Mouse (Mus musculus): ENCODE measurements around the gene Zfp385c. TPM values are rescaled to one million over a fixed set of nuclear protein-coding genes. Genes with fewer than 3 reads are reported as not detected.

Zfp385c gene
- total and polyA plus RNA-seq, 3 experiments, result 0.12 to 0.15 TPM; not detected in 1

DNA sequence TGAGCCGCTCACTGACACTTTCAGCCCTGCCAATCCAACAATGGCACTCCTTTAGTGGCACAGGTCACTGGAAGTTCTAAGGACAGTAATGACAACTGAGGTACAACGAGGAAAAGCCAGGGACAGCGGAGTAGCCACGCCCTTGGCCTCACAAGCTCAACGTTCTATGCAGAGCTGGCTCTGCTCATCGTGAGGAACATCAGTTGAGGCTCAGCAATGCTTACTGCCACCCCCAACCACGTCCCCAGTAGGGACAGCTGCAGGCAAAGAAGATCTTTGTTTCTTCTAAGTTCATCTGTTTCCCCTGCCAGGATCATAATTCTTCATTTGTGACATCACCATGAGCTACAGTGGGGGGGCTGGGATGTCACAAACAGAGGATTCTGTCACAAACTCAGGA is 97.6 kb downstream of the Zfp385c start:
- DNase-seq (ENCODE audit: low read depth, low spot score), result no peak

GRCm38 (mm10) chr11:100592346-100593046 is 99.8 kb downstream of the Zfp385c start:
- Histone ChIP-seq H3K9ac (ENCODE audit: control insufficient read depth, low read depth, low read length, poor library complexity, severe bottlenecking) (no peak overlapping the region), H3K4me1 (ENCODE audit: control insufficient read depth in 1 of 2, insufficient read depth in 2 of 2, low read length in 2 of 2) (no peaks in the 10 kb centered on the region)
- DNase-seq (ENCODE audit: low read depth, low spot score), result no peak

More for the DNA sequence above, 97.6 kb downstream of the Zfp385c start:
- Histone ChIP-seq H3K36me3 (ENCODE audit: control insufficient read depth in 1 of 2, insufficient read depth in 2 of 2, low read length in 2 of 2) (peaks cover 0 to 64% of the 10 kb centered on the region in 2 experiments; a peak in 2 of 4 replicates), H3K4me1 (ENCODE audit: control insufficient read depth in 1 of 2, insufficient read depth in 2 of 2, low read length in 2 of 2) (no peaks in the 10 kb centered on the region), H3K79me2 (ENCODE audit: control insufficient read depth, insufficient read depth, low read length, poor library complexity) (no peaks in the 10 kb centered on the region), H3K27me3 (ENCODE audit: control insufficient read depth in 1 of 2, insufficient read depth in 2 of 2, low read length in 2 of 2) (no peaks in the 10 kb centered on the region), H3K9ac (ENCODE audit: control insufficient read depth, low read depth, low read length, poor library complexity, severe bottlenecking) (no peak overlapping the region), H3K27ac (ENCODE audit: control insufficient read depth, low read depth, low read length) (no peak overlapping the region), H3K9me3 (replicated peaks; ENCODE audit: insufficient read depth, low read length) (no peaks in the 10 kb centered on the region), H3K4me3 (ENCODE audit: control insufficient read depth in 1 of 2, insufficient read depth in 1 of 2, low read depth in 2 of 2, low read length in 2 of 2) (no peak overlapping the region)
- TF ChIP-seq CTCF (IDR thresholded peaks at IDR 0.05 in 2 of 3, conservative IDR thresholded peaks at IDR 0.05 in 1 of 3; ENCODE audit: control insufficient read depth in 1 of 3, insufficient read depth in 1 of 3, low read depth in 2 of 3, low read length in 3 of 3, poor library complexity in 1 of 3, severe bottlenecking in 1 of 3) (no peak), POLR2A (IDR thresholded peaks at IDR 0.05; ENCODE audit: control insufficient read depth in 1 of 2, insufficient read depth in 1 of 2, low read depth in 1 of 2, low read length in 2 of 2, poor library complexity in 1 of 2) (no peak), MEF2A (IDR thresholded peaks at IDR 0.05; ENCODE audit: extremely low read depth, insufficient replicate concordance, low read depth, low read length, poor library complexity, severe bottlenecking) (no peak), UBTF (IDR thresholded peaks at IDR 0.05; ENCODE audit: borderline replicate concordance, insufficient read depth, low read depth, low read length) (no peak), SMC3 (IDR thresholded peaks at IDR 0.05; ENCODE audit: low read depth, low read length) (no peak), EP300 (IDR thresholded peaks at IDR 0.05; ENCODE audit: low read depth in 1 of 2, low read length in 2 of 2) (no peak), GATA1 (IDR thresholded peaks at IDR 0.05; ENCODE audit: low read depth, low read length) (no peak), ZMIZ1 (IDR thresholded peaks at IDR 0.05; ENCODE audit: low read depth, low read length) (no peak), TAL1 (IDR thresholded peaks at IDR 0.05; ENCODE audit: low read length) (no peak), ZKSCAN1 (IDR thresholded peaks at IDR 0.05; ENCODE audit: low read depth, low read length) (no peak), CHD1 (IDR thresholded peaks at IDR 0.05; ENCODE audit: low read depth, low read length) (no peak), MAZ (IDR thresholded peaks at IDR 0.05; ENCODE audit: low read depth, low read length) (no peak), TBP (IDR thresholded peaks at IDR 0.05; ENCODE audit: low read depth, low read length) (no peak)

More at GRCm38 (mm10) chr11:100592346-100593046, 99.8 kb downstream of the Zfp385c start:
- H3K27me3 ChIP-seq (ENCODE audit: control insufficient read depth in 1 of 2, insufficient read depth in 2 of 2, low read length in 2 of 2), result no peaks in the 10 kb centered on the region
- TF ChIP-seq USF1 (IDR thresholded peaks at IDR 0.05; ENCODE audit: low read depth, low read length) (no peak), TCF12 (IDR thresholded peaks at IDR 0.05; ENCODE audit: low read depth, low read length) (no peak), ELF1 (IDR thresholded peaks at IDR 0.05; ENCODE audit: low read depth, low read length) (no peak), POLR2AphosphoS2 (IDR thresholded peaks at IDR 0.05; ENCODE audit: low read length) (no peak), POLR2A (IDR thresholded peaks at IDR 0.05; ENCODE audit: control insufficient read depth in 1 of 2, insufficient read depth in 1 of 2, low read depth in 1 of 2, low read length in 2 of 2, poor library complexity in 1 of 2) (no peak), RCOR1 (IDR thresholded peaks at IDR 0.05; ENCODE audit: low read depth, low read length) (no peak), USF2 (IDR thresholded peaks at IDR 0.05; ENCODE audit: borderline replicate concordance in 1 of 2, insufficient read depth in 1 of 2, low read depth in 1 of 2, low read length in 2 of 2) (no peak), NRF1 (IDR thresholded peaks at IDR 0.05; ENCODE audit: insufficient read depth, low read depth, low read length, poor library complexity, severe bottlenecking) (no peak), NELFE (IDR thresholded peaks at IDR 0.05; ENCODE audit: low read depth, low read length) (no peak), MYB (IDR thresholded peaks at IDR 0.05; ENCODE audit: low read depth, low read length) (no peak), ETS1 (IDR thresholded peaks at IDR 0.05; ENCODE audit: low read depth, low read length) (no peak), CTCF (IDR thresholded peaks at IDR 0.05 in 2 of 3, conservative IDR thresholded peaks at IDR 0.05 in 1 of 3; ENCODE audit: control insufficient read depth in 1 of 3, insufficient read depth in 1 of 3, low read depth in 2 of 3, low read length in 3 of 3, poor library complexity in 1 of 3, severe bottlenecking in 1 of 3) (no peak)
- H3K9me3 ChIP-seq (replicated peaks; ENCODE audit: insufficient read depth, low read length), result no peaks in the 10 kb centered on the region
- H3K4me3 ChIP-seq (ENCODE audit: control insufficient read depth in 1 of 2, insufficient read depth in 1 of 2, low read depth in 2 of 2, low read length in 2 of 2), result no peak overlapping the region
- H3K36me3 ChIP-seq (ENCODE audit: control insufficient read depth in 1 of 2, insufficient read depth in 2 of 2, low read length in 2 of 2), result peaks cover 0 to 65% of the 10 kb centered on the region in 2 experiments; a peak in 2 of 4 replicates
- no peaks in the 10 kb centered on the region for H3K79me2 ChIP-seq (ENCODE audit: control insufficient read depth, insufficient read depth, low read length, poor library complexity)
- H3K27ac ChIP-seq (ENCODE audit: control insufficient read depth, low read depth, low read length), result no peak overlapping the region

Data from MEL (cell line).